Mouse (Mus musculus): ENCODE data around the gene Gss. TPM values are rescaled to one million over a fixed set of nuclear protein-coding genes. Genes with fewer than 3 reads are reported as not detected.

The Gss gene
- total RNA-seq (2015; ENCODE audit: low replicate concordance) (2.9 and 7.1 TPM in 2 replicates), total RNA-seq (2017; ENCODE audit: low replicate concordance) (5.6 and 9.6 TPM in 2 replicates)

DNA sequence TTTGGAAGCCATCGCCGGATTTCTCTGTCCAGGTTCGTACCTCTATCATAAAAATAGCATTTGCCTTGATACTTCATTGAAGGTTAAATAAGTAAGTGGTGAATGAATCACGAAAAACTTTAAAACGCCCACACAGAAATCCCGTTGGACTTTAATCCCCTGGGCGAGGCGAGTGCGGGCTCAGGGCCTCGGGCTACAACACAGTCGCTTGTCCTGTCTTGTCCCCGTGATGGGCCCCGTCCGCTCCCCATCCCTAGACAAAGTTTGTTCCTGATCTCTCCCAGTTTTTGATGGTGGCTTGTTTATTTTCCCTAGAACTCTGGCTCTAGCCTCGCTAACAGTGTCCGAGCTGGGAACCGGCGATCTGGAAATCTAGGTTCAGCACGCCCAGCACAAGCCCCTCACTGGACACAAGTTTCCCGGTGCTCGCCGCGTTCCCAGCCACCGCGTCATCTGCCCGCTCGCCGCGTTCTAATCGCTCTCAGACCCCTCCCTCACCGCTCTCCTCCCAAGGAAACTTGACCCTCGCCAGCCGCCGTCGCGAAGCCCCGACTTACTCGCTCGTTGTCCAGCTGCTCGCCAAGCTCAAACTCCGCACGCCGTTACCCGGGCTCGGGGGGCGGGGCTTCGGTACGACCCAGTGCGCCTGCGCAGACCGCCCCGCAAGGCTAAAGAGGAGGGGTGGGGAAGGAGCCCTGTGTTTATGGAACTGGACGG lies at the start of gene Gss:
Gene Gss (minus strand): TSS at position 674 of the 717 bp plus-strand sequence.
- ATAC-seq (replicated peaks; ENCODE audit: low FRiP score, poor library complexity, severe bottlenecking): peak; percentile 91

- ATAC-seq (replicated peaks; ENCODE audit: low FRiP score, poor library complexity, severe bottlenecking): no peak
Measured at GRCm38 (mm10) chr2:155641540-155642472, 49.2 kb upstream of the Gss start.

- no peak for ATAC-seq (replicated peaks; ENCODE audit: low FRiP score, poor library complexity, severe bottlenecking)
Measured at GRCm38 (mm10) chr2:155640656-155641055, 48.0 kb upstream of the Gss start.

DNA sequence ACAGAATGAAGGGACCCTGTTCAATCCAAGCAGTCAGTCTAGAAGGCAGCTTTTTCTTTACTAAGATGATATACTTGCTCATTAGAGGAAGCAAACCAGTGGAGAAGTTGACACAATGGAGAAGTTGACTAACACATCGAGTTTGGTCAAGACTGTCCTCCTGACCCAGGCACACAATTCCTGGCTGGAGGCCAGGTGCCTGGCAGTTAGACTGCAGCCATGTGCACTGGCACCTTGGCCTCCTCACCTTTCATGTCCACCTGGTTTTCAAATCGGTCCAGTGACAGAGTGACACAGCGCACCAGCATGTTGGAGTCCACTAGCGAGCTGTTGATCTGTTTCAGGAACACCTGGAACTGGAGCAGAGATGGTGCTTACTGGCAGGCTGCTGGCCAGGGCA lies 44.8 kb upstream of the Gss start:
- no peak for ATAC-seq (replicated peaks; ENCODE audit: low FRiP score, poor library complexity, severe bottlenecking)

- no peak for ATAC-seq (replicated peaks; ENCODE audit: low FRiP score, poor library complexity, severe bottlenecking)
Measured at GRCm38 (mm10) chr2:155636881-155637280, 44.3 kb upstream of the Gss start.

DNA sequence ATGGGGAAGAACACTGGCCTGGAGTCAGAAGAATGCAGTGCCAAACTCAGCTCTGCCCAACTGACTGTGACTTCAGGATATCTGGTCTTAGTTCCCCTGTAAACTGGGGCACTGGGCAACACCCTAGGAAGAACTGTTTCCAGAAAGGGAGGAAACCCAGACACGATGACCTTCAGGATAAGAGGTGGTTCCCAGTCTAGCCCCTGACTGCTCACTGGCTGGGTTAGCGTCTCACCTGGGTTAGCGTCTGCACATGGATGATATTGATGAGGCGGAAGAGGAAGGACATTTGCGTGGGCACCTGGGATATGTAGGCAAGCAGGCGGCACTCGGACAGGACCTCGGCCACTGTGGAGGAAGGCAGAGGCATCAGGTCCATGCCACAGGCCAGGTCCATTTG lies 43.4 kb upstream of the Gss start:
- no peak for ATAC-seq (replicated peaks; ENCODE audit: low FRiP score, poor library complexity, severe bottlenecking)

DNA sequence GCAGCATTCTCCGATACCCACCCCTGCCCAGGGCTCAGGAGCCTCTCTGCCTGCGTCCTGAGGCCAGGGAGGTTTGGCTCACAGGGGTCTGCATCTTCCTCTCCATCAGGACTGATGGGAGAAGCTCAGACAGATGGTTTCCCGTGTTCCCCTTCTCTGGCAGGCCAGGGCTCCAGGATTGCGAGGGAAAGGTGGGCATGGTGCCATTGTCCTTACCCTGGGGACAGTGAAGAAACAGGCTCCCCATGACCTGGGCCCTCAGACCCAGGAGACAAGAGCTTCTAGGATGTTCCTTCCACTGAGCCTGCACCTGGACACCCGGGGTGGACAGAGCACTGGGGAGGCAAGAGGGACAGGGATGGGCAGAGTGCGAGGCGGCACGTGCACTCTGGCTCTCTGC lies 42.0 kb upstream of the Gss start:
- no peak for ATAC-seq (replicated peaks; ENCODE audit: low FRiP score, poor library complexity, severe bottlenecking)

GRCm38 (mm10) chr2:155633731-155634130 lies 41.1 kb upstream of the Gss start:
- no peak for ATAC-seq (replicated peaks; ENCODE audit: low FRiP score, poor library complexity, severe bottlenecking)

GRCm38 (mm10) chr2:155633121-155633520 lies 40.5 kb upstream of the Gss start:
- ATAC-seq (replicated peaks; ENCODE audit: low FRiP score, poor library complexity, severe bottlenecking): no peak

DNA sequence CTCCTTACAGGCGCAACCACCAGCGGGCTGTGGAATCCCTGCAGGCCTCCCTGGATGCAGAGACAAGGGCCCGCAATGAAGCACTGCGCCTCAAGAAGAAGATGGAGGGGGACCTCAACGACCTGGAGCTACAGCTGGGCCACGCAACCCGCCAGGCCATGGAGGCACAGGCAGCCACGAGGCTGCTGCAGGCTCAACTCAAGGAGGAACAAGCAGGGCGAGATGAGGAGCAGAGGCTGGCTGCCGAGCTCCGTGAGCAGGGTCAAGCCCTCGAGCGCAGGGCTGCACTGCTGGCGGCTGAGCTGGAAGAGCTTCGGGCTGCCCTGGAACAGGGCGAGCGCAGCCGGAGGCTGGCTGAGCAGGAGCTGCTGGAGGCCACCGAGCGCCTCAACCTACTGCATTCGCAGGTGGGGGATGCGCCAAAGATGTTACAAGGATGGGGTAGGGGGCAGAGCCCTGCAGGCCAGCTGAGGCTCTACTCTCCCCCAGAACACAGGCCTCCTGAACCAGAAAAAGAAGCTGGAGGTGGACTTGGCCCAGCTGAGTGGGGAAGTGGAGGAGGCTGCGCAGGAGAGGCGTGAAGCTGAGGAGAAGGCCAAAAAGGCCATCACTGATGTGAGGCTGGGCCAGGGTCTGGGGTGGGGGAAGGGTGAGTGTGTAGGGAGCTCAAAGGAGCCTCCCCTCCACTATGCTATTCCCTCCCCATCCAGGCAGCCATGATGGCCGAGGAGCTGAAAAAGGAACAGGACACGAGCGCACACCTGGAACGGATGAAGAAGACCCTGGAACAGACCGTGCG lies 39.7 kb upstream of the Gss start:
- ATAC-seq (replicated peaks; ENCODE audit: low FRiP score, poor library complexity, severe bottlenecking): no peak

GRCm38 (mm10) chr2:155630590-155631416 lies 38.2 kb upstream of the Gss start:
- ATAC-seq (replicated peaks; ENCODE audit: low FRiP score, poor library complexity, severe bottlenecking): no peak

GRCm38 (mm10) chr2:155630153-155630552 lies 37.5 kb upstream of the Gss start:
- no peak for ATAC-seq (replicated peaks; ENCODE audit: low FRiP score, poor library complexity, severe bottlenecking)

DNA sequence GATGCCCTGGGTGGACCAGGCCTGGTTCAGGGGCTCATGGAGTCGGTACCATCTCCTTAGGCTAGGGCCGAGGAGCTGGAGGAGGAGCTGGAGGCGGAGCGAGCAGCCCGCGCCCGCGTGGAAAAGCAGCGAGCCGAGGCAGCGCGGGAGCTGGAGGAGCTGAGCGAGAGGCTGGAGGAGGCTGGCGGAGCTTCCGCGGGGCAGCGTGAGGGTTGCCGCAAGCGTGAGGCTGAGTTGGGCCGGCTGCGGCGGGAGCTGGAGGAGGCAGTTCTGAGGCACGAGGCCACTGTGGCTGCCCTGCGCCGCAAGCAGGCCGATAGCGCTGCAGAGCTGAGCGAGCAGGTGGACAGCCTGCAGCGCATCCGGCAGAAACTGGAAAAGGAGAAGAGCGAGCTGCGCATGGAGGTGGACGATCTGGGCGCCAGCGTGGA lies 36.6 kb upstream of the Gss start:
- no peak for ATAC-seq (replicated peaks; ENCODE audit: low FRiP score, poor library complexity, severe bottlenecking)

DNA sequence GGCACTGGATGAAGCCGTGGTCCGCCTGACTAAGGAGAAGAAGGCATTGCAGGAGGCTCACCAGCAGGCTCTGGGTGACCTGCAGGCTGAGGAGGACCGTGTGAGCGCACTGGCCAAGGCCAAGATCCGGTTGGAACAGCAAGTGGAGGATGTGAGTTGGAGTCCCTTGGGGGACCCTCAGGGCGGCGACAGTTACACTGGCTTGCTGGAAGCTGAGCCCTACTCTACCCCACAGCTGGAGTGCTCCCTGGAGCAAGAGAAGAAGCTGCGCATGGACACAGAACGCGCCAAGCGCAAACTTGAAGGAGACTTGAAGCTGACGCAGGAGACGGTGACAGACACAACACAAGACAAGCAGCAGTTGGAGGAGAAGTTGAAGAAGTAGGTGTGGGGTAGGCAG lies 35.9 kb upstream of the Gss start:
- no peak for ATAC-seq (replicated peaks; ENCODE audit: low FRiP score, poor library complexity, severe bottlenecking)

DNA sequence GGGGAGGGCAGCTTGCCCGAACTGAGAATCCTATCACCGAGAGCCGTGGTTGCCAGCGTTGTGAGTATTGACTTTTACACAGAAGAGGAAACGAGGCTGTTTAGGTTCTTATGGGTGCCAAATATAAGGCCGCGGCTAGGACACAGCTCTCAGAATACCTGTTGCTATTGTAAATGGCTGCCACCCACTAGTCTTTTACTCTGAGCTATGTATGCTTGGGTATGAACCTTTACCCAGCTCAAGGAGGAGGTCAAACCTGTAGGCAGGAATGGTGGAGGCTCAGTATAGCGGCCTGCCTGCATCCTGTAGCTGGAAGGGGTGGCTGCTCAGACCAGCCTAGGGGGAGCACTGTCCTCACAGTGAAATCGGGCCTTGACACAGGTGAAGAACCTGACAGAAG lies 35.5 kb upstream of the Gss start:
- no peak for ATAC-seq (replicated peaks; ENCODE audit: low FRiP score, poor library complexity, severe bottlenecking)

DNA sequence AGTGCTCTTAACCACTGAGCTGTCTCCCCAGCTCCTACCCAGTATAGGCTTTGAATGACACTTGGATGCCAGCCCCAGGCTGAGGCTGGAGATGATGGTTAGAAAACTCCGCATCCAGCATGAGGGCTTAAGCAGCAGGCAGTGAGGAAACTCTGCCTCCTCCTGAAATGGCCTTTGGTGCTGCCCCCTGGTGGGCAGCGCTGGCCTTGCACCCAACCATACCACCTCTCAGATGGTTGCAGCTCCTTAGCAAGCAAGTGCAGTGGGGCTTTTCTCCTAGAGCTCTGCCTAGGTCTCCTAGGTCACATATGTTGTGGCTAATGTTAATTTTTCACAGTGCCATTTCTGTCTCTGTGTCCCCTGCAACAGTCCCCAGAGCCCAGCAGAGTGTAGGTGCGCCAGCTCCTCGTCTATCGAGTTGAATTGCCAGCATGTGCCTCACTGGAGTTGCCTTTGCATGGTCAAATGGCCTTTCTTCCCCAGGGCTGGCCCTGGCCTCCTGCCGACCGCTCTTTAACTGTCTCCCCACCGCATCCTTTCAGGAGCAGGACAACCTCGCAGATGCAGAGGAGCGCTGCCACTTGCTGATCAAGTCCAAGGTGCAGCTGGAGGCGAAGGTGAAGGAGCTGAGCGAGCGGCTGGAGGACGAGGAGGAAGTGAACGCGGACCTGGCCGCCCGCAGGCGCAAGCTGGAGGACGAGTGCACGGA lies 34.6 kb upstream of the Gss start:
- ATAC-seq (replicated peaks; ENCODE audit: low FRiP score, poor library complexity, severe bottlenecking): peak; percentile 50

DNA sequence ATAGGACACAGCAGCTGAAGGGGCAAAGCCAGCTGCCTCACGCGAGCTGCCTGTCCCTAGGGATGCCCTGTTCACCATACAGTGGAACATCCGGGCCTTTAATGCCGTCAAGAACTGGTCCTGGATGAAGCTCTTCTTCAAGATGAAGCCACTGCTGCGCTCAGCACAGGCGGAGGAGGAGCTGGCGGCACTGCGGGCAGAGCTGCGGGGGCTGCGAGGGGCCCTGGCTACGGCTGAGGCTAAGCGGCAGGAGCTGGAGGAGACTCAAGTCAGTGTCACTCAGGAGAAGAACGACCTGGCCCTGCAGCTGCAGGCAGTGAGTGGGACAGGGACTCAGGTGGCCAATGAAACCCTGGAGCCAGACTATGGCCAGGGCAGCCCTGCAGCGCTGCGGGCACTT lies 33.7 kb upstream of the Gss start:
- no peak for ATAC-seq (replicated peaks; ENCODE audit: low FRiP score, poor library complexity, severe bottlenecking)

DNA sequence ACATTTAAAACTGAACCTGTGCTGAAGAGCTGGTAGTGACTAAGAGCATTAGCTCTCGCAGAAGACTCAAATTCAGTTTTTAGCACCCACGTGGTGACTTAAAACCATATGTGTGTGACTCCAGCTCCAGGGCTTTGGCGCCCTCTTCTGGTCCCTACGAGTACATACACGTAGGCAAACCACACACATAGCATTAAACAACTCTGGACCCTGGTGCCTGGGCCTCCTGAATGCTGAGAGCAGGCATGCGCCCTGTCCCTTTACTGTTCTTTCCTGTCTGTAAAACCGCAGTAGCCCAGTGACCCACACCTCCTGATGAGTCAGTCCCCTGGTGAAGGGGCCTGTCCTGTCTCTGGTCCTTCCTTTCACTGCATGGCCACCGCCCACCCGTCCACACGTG lies 32.1 kb upstream of the Gss start:
- peak; percentile 40; the same call in 1 of the 2 replicates for ATAC-seq (replicated peaks; ENCODE audit: low FRiP score, poor library complexity, severe bottlenecking)

DNA sequence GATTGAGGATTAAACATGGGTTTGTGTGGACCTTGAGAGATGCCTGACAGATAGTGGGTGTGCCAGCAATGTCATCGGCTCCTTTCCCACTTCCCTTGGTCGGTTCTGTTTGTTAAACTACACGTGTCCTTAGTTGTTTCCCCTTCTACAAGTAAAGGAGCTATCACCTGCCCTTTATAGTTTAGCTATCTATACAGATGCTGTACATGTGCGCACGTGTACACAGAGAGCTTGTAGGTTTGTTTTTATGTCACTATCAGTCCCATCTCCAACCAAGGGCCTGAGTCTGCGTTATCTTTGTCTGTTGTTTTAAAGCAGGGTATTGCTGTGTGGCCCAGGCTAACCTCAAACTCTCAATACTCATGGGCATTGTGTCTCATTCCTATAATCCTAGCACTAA lies 31.4 kb upstream of the Gss start:
- no peak for ATAC-seq (replicated peaks; ENCODE audit: low FRiP score, poor library complexity, severe bottlenecking)
